Mouse (Mus musculus): ENCODE measurements at regions not wholly inside any gene's neighbourhood (a gene's known extent, or its start where the extent isn't known, plus 50 kb on each side); places are given as distances from the start of the nearest gene placed in this dataset.

DNA sequence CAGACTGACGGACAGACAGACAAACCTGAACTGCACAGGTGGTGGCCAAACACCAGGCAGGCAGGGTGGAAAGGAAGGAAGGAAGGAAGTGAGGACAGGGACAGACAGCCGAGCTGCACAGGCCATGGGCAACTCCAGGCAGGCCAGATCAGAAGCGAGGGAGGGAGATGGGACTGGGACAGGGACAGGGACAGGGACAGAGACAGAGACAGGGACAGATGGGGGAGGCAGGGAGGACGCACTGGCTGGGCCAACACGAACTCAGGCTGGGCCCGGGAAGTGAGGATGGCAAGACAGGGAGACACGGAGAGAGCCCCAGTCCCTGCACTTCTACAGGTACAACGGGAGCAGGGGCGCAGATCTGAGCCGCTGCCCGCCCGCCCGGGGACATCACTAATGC is 94.9 kb upstream of the Rab39b start:
- H3K4me1 ChIP-seq (ENCODE audit: control insufficient read depth, insufficient read depth, low read length) = peaks cover 2% of the 10 kb centered on the region; the same call in 1 of the 2 replicates
- H3K27ac ChIP-seq (ENCODE audit: control insufficient read depth, insufficient read depth, low read depth, low read length, poor library complexity) = no peak overlapping the region
- 90% methylated on average over 13 of the region's 13 CpGs for WGBS
- TF ChIP-seq POLR2A (IDR thresholded peaks at IDR 0.05; ENCODE audit: borderline replicate concordance, control insufficient read depth, low read depth, low read length) (no peak; the same call in 1 of the 2 replicates), CTCF (IDR thresholded peaks at IDR 0.05; ENCODE audit: control insufficient read depth, insufficient read depth, low read length) (no peak)
- H3K4me3 ChIP-seq (replicated peaks; ENCODE audit: control insufficient read depth, low read depth, low read length) = no peak overlapping the region

GRCm38 (mm10) chrX:75667636-75668035 is 89.6 kb upstream of the Rab39b start:
- no peak overlapping the region for H3K4me3 ChIP-seq (replicated peaks; ENCODE audit: control insufficient read depth, low read depth, low read length)
- no peak for TF ChIP-seq POLR2A (IDR thresholded peaks at IDR 0.05; ENCODE audit: borderline replicate concordance, control insufficient read depth, low read depth, low read length)
- no peak for TF ChIP-seq CTCF (IDR thresholded peaks at IDR 0.05; ENCODE audit: control insufficient read depth, insufficient read depth, low read length)
- WGBS = 80% methylated on average over 4 of the region's 4 CpGs
- no peak overlapping the region for H3K27ac ChIP-seq (ENCODE audit: control insufficient read depth, insufficient read depth, low read depth, low read length, poor library complexity)
- H3K4me1 ChIP-seq (ENCODE audit: control insufficient read depth, insufficient read depth, low read length) = no peaks in the 10 kb centered on the region; the same call in 1 of the 2 replicates

GRCm38 (mm10) chrX:75643402-75643801 is 65.4 kb upstream of the Rab39b start:
- TF ChIP-seq CTCF (IDR thresholded peaks at IDR 0.05; ENCODE audit: control insufficient read depth, insufficient read depth, low read length) (no peak), POLR2A (IDR thresholded peaks at IDR 0.05; ENCODE audit: borderline replicate concordance, control insufficient read depth, low read depth, low read length) (no peak)
- Histone ChIP-seq H3K4me1 (ENCODE audit: control insufficient read depth, insufficient read depth, low read length) (no peaks in the 10 kb centered on the region), H3K27ac (ENCODE audit: control insufficient read depth, insufficient read depth, low read depth, low read length, poor library complexity) (no peak overlapping the region), H3K4me3 (replicated peaks; ENCODE audit: control insufficient read depth, low read depth, low read length) (no peak overlapping the region)
- 85% methylated on average over 7 of the region's 7 CpGs for WGBS
